Mouse (Mus musculus): ENCODE data around the gene Tmprss13. TPM values are rescaled to one million over a fixed set of nuclear protein-coding genes. Genes with fewer than 3 reads are reported as not detected.
A peak's percentile ranks its signal among the peaks of the same experiment; 100 is the strongest.

Tmprss13 gene
- polyA plus RNA-seq, 1 experiment = 2.8 TPM

- no peaks in the 10 kb centered on the region for H3K27me3 ChIP-seq (ENCODE audit: control insufficient read depth, insufficient read depth, low read length, poor library complexity, severe bottlenecking)
- no peaks in the 10 kb centered on the region for H3K9me3 ChIP-seq (replicated peaks; ENCODE audit: control insufficient read depth, insufficient read depth, low read length, poor library complexity, severe bottlenecking)
- no peak overlapping the region for H3K27ac ChIP-seq (ENCODE audit: insufficient read depth, low read length)
- H3K36me3 ChIP-seq (ENCODE audit: control insufficient read depth, insufficient read depth, low read length, poor library complexity, severe bottlenecking) = no peaks in the 10 kb centered on the region
- no peak overlapping the region for H3K9ac ChIP-seq (ENCODE audit: low read depth, poor library complexity, severe bottlenecking)
- H3K4me3 ChIP-seq (ENCODE audit: low read depth, low read length) = no peak overlapping the region
- no peak for TF ChIP-seq POLR2A (IDR thresholded peaks at IDR 0.05; ENCODE audit: insufficient read depth, low read length)
- TF ChIP-seq EP300 (IDR thresholded peaks at IDR 0.05; ENCODE audit: insufficient read depth, low read depth, low read length) = no peak
- TF ChIP-seq CTCF (IDR thresholded peaks at IDR 0.05; ENCODE audit: low read depth, low read length) = no peak
- H3K4me1 ChIP-seq (ENCODE audit: control insufficient read depth, insufficient read depth, low read length) = peaks cover 2% of the 10 kb centered on the region
Measured at GRCm38 (mm10) chr9:45355192-45355591, 36.3 kb downstream of the Tmprss13 start.

DNA sequence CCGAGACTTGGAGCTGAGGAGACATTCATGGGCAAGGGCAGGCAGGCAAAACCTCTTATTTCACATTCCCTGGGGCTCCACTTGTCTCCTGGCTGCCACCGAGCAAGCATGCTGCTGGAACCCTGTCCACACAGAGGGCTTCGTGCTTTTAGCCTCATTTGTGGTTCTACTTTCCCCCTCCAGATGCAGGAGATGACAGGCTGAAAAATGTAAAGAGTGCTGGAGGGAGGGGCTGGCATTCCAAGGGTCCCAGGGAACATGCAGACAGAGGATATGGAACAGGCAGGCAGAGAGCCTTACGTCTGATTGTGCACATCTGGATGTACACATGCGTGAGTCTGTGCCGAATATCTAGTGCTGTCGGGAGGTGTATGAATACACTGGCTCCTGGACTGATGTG is 39.5 kb downstream of the Tmprss13 start:
- Histone ChIP-seq H3K9ac (ENCODE audit: low read depth, poor library complexity, severe bottlenecking) (no peak overlapping the region), H3K4me3 (ENCODE audit: low read depth, low read length) (no peak overlapping the region), H3K36me3 (ENCODE audit: control insufficient read depth, insufficient read depth, low read length, poor library complexity, severe bottlenecking) (no peaks in the 10 kb centered on the region), H3K27ac (ENCODE audit: insufficient read depth, low read length) (no peak overlapping the region), H3K4me1 (ENCODE audit: control insufficient read depth, insufficient read depth, low read length) (peaks cover 3% of the 10 kb centered on the region), H3K9me3 (replicated peaks; ENCODE audit: control insufficient read depth, insufficient read depth, low read length, poor library complexity, severe bottlenecking) (no peaks in the 10 kb centered on the region), H3K27me3 (ENCODE audit: control insufficient read depth, insufficient read depth, low read length, poor library complexity, severe bottlenecking) (no peaks in the 10 kb centered on the region)
- TF ChIP-seq CTCF (IDR thresholded peaks at IDR 0.05; ENCODE audit: low read depth, low read length) = no peak
- TF ChIP-seq EP300 (IDR thresholded peaks at IDR 0.05; ENCODE audit: insufficient read depth, low read depth, low read length) = no peak
- TF ChIP-seq POLR2A (IDR thresholded peaks at IDR 0.05; ENCODE audit: insufficient read depth, low read length) = no peak

GRCm38 (mm10) chr9:45362051-45362461 is 43.2 kb downstream of the Tmprss13 start:
- Histone ChIP-seq H3K36me3 (ENCODE audit: control insufficient read depth, insufficient read depth, low read length, poor library complexity, severe bottlenecking) (no peaks in the 10 kb centered on the region), H3K9me3 (replicated peaks; ENCODE audit: control insufficient read depth, insufficient read depth, low read length, poor library complexity, severe bottlenecking) (no peaks in the 10 kb centered on the region), H3K9ac (ENCODE audit: low read depth, poor library complexity, severe bottlenecking) (no peak overlapping the region), H3K27me3 (ENCODE audit: control insufficient read depth, insufficient read depth, low read length, poor library complexity, severe bottlenecking) (no peaks in the 10 kb centered on the region), H3K4me3 (ENCODE audit: low read depth, low read length) (no peak overlapping the region), H3K27ac (ENCODE audit: insufficient read depth, low read length) (no peak overlapping the region), H3K4me1 (ENCODE audit: control insufficient read depth, insufficient read depth, low read length) (peaks cover 6% of the 10 kb centered on the region)
- TF ChIP-seq CTCF (IDR thresholded peaks at IDR 0.05; ENCODE audit: low read depth, low read length) (no peak), POLR2A (IDR thresholded peaks at IDR 0.05; ENCODE audit: insufficient read depth, low read length) (no peak), EP300 (IDR thresholded peaks at IDR 0.05; ENCODE audit: insufficient read depth, low read depth, low read length) (no peak)

GRCm38 (mm10) chr9:45363639-45364214 is 44.8 kb downstream of the Tmprss13 start:
- no peak overlapping the region for H3K27ac ChIP-seq (ENCODE audit: insufficient read depth, low read length)
- no peak overlapping the region for H3K4me3 ChIP-seq (ENCODE audit: low read depth, low read length)
- no peaks in the 10 kb centered on the region for H3K9me3 ChIP-seq (replicated peaks; ENCODE audit: control insufficient read depth, insufficient read depth, low read length, poor library complexity, severe bottlenecking)
- H3K27me3 ChIP-seq (ENCODE audit: control insufficient read depth, insufficient read depth, low read length, poor library complexity, severe bottlenecking) = no peaks in the 10 kb centered on the region
- no peaks in the 10 kb centered on the region for H3K36me3 ChIP-seq (ENCODE audit: control insufficient read depth, insufficient read depth, low read length, poor library complexity, severe bottlenecking)
- TF ChIP-seq CTCF (IDR thresholded peaks at IDR 0.05; ENCODE audit: low read depth, low read length) (no peak), EP300 (IDR thresholded peaks at IDR 0.05; ENCODE audit: insufficient read depth, low read depth, low read length) (peak; percentile 29; the same call in 1 of the 2 replicates)
- peaks cover 6% of the 10 kb centered on the region for H3K4me1 ChIP-seq (ENCODE audit: control insufficient read depth, insufficient read depth, low read length)
- H3K9ac ChIP-seq (ENCODE audit: low read depth, poor library complexity, severe bottlenecking) = no peak overlapping the region

- Histone ChIP-seq H3K9ac (ENCODE audit: low read depth, poor library complexity, severe bottlenecking) (no peak overlapping the region), H3K36me3 (ENCODE audit: control insufficient read depth, insufficient read depth, low read length, poor library complexity, severe bottlenecking) (no peaks in the 10 kb centered on the region), H3K9me3 (replicated peaks; ENCODE audit: control insufficient read depth, insufficient read depth, low read length, poor library complexity, severe bottlenecking) (no peaks in the 10 kb centered on the region), H3K27ac (ENCODE audit: insufficient read depth, low read length) (no peak overlapping the region), H3K4me3 (ENCODE audit: low read depth, low read length) (no peak overlapping the region), H3K27me3 (ENCODE audit: control insufficient read depth, insufficient read depth, low read length, poor library complexity, severe bottlenecking) (no peaks in the 10 kb centered on the region), H3K4me1 (ENCODE audit: control insufficient read depth, insufficient read depth, low read length) (peaks cover 3% of the 10 kb centered on the region)
- TF ChIP-seq CTCF (IDR thresholded peaks at IDR 0.05; ENCODE audit: low read depth, low read length) (no peak), POLR2A (IDR thresholded peaks at IDR 0.05; ENCODE audit: insufficient read depth, low read length) (no peak), EP300 (IDR thresholded peaks at IDR 0.05; ENCODE audit: insufficient read depth, low read depth, low read length) (no peak)
Measured at GRCm38 (mm10) chr9:45367716-45368115, 48.8 kb downstream of the Tmprss13 start.

GRCm38 (mm10) chr9:45368341-45368901 is 49.5 kb downstream of the Tmprss13 start:
- no peaks in the 10 kb centered on the region for H3K27me3 ChIP-seq (ENCODE audit: control insufficient read depth, insufficient read depth, low read length, poor library complexity, severe bottlenecking)
- no peak overlapping the region for H3K27ac ChIP-seq (ENCODE audit: insufficient read depth, low read length)
- no peaks in the 10 kb centered on the region for H3K36me3 ChIP-seq (ENCODE audit: control insufficient read depth, insufficient read depth, low read length, poor library complexity, severe bottlenecking)
- H3K9ac ChIP-seq (ENCODE audit: low read depth, poor library complexity, severe bottlenecking) = no peak overlapping the region
- TF ChIP-seq CTCF (IDR thresholded peaks at IDR 0.05; ENCODE audit: low read depth, low read length) = no peak
- no peak for TF ChIP-seq POLR2A (IDR thresholded peaks at IDR 0.05; ENCODE audit: insufficient read depth, low read length)
- no peak for TF ChIP-seq EP300 (IDR thresholded peaks at IDR 0.05; ENCODE audit: insufficient read depth, low read depth, low read length)
- no peaks in the 10 kb centered on the region for H3K9me3 ChIP-seq (replicated peaks; ENCODE audit: control insufficient read depth, insufficient read depth, low read length, poor library complexity, severe bottlenecking)
- H3K4me1 ChIP-seq (ENCODE audit: control insufficient read depth, insufficient read depth, low read length) = peaks cover 3% of the 10 kb centered on the region
- H3K4me3 ChIP-seq (ENCODE audit: low read depth, low read length) = no peak overlapping the region
